Mouse (Mus musculus) C2C12 (cell line): Measurements from ENCODE around the gene Ip6k2.

Source experiments
- CEBPB ChIP-seq: IDR thresholded peaks from one replicate; pipeline ENCODE4 v1.6.1; 2011; ENCODE audit warnings: low read depth, mild to moderate bottlenecking, control low read depth, moderate library complexity
- CTCF ChIP-seq: IDR thresholded peaks from one replicate; pipeline ENCODE4 v1.5.1; 2011; ENCODE audit not compliant: control insufficient read depth, insufficient read depth, insufficient read length
- USF1 ChIP-seq: IDR thresholded peaks from one replicate; pipeline ENCODE4 v1.6.1; 2011; ENCODE audit warnings: low read depth, mild to moderate bottlenecking, control low read depth, moderate library complexity

- no peak for TF ChIP-seq CTCF
- no peak for TF ChIP-seq CEBPB
- no peak for TF ChIP-seq USF1
These were observed 16.0 kb downstream of the Ip6k2 start for GRCm38 (mm10) chr9:108799564-108799963.
